Mouse (Mus musculus) neural tube, postnatal 0 days (tissue): ENCODE data around the gene Gm45261. TPM values are rescaled to one million over a fixed set of nuclear protein-coding genes. Genes with fewer than 3 reads are reported as not detected.

ENCODE experiments used
- polyA plus RNA-seq: library from polyadenylated mRNA; unstranded; fragments of >200 nt; fragmentation: Nextera tagmentation; extraction: Ambion mirVana; gene quantifications from 2 replicates; pipeline ENCODE4 v1.2.1, GENCODE M21; 2015

Gene Gm45261
- polyA plus RNA-seq: not detected in 2 replicates

GRCm38 (mm10) chr1:80461348-80461747 lies at the start of gene Gm45261:
Gene Gm45261, minus strand, starts transcription at chr1:80461448.

Other genes with a start within 250 kb of the Gm45261 start
- gene Fam124b, start 243.0 kb downstream of the Gm45261 start, polyA plus RNA-seq: 0.45 and 0.82 TPM in 2 replicates
- gene Cul3, start 121.0 kb downstream of the Gm45261 start, polyA plus RNA-seq: 32.4 and 35.3 TPM in 2 replicates